Mouse (Mus musculus): Measurements from ENCODE around the gene Snx10. TPM values are rescaled to one million over a fixed set of nuclear protein-coding genes. Genes with fewer than 3 reads are reported as not detected.
A peak's percentile ranks its signal among the peaks of the same experiment; 100 is the strongest.

The Snx10 gene
- polyA plus RNA-seq, 1 experiment from 2014 or later = 66.3 TPM

- Histone ChIP-seq H3K4me3 (ENCODE audit: inconsistent target) (no peak overlapping the region), H3K79me2 (ENCODE audit: inconsistent target) (no peaks in the 10 kb centered on the region), H3K27ac (no peak overlapping the region), H3K36me3 (ENCODE audit: inconsistent target) (no peaks in the 10 kb centered on the region)
- WGBS (ENCODE audit: missing documents) = 80% methylated on average over 1 of the region's 1 CpGs
Measured at GRCm38 (mm10) chr6:51510946-51511345, 12.8 kb upstream of the Snx10 start.

- no peaks in the 10 kb centered on the region for H3K36me3 ChIP-seq (ENCODE audit: inconsistent target)
- no peaks in the 10 kb centered on the region for H3K79me2 ChIP-seq (ENCODE audit: inconsistent target)
- WGBS (ENCODE audit: missing documents) = 88% methylated on average over 3 of the region's 3 CpGs
- no peak overlapping the region for H3K4me3 ChIP-seq (ENCODE audit: inconsistent target)
- no peak overlapping the region for H3K27ac ChIP-seq
Measured at GRCm38 (mm10) chr6:51513745-51514144, 10.0 kb upstream of the Snx10 start.

- H3K27ac ChIP-seq = no peak overlapping the region
- 93% methylated on average over 7 of the region's 7 CpGs for WGBS (ENCODE audit: missing documents)
- H3K79me2 ChIP-seq (ENCODE audit: inconsistent target) = no peaks in the 10 kb centered on the region
- H3K4me3 ChIP-seq (ENCODE audit: inconsistent target) = no peak overlapping the region
- no peaks in the 10 kb centered on the region for H3K36me3 ChIP-seq (ENCODE audit: inconsistent target)
Measured at GRCm38 (mm10) chr6:51514860-51515259, 8.8 kb upstream of the Snx10 start.

- Histone ChIP-seq H3K36me3 (ENCODE audit: inconsistent target) (no peaks in the 10 kb centered on the region), H3K79me2 (ENCODE audit: inconsistent target) (peaks cover 34% of the 10 kb centered on the region), H3K27ac (no peak overlapping the region), H3K4me3 (ENCODE audit: inconsistent target) (peak overlapping the region; percentile 15; the same call in 1 of the 2 replicates)
- 25% methylated on average over 5 of the region's 5 CpGs for WGBS (ENCODE audit: missing documents)
Measured at GRCm38 (mm10) chr6:51523310-51523709, 391 bp upstream of the Snx10 start.

GRCm38 (mm10) chr6:51524321-51524931 is 725 bp downstream of the Snx10 start:
- Histone ChIP-seq H3K27ac (peak overlapping the region; percentile 81), H3K79me2 (ENCODE audit: inconsistent target) (peaks cover 45% of the 10 kb centered on the region), H3K4me3 (ENCODE audit: inconsistent target) (peak overlapping the region; percentile 75), H3K36me3 (ENCODE audit: inconsistent target) (no peaks in the 10 kb centered on the region)
- WGBS (ENCODE audit: missing documents) = 0% methylated on average over 21 of the region's 21 CpGs

GRCm38 (mm10) chr6:51525001-51525400 is 1.3 kb downstream of the Snx10 start:
- no peaks in the 10 kb centered on the region; the same call in 1 of the 2 replicates for H3K36me3 ChIP-seq (ENCODE audit: inconsistent target)
- H3K27ac ChIP-seq = peak overlapping the region; percentile 81
- peaks cover 51% of the 10 kb centered on the region for H3K79me2 ChIP-seq (ENCODE audit: inconsistent target)
- WGBS (ENCODE audit: missing documents) = 2% methylated on average over 5 of the region's 5 CpGs
- H3K4me3 ChIP-seq (ENCODE audit: inconsistent target) = peak overlapping the region; percentile 75

- 65% methylated on average over 7 of the region's 7 CpGs for WGBS (ENCODE audit: missing documents)
- Histone ChIP-seq H3K79me2 (ENCODE audit: inconsistent target) (peaks cover 96% of the 10 kb centered on the region), H3K27ac (no peak overlapping the region), H3K36me3 (ENCODE audit: inconsistent target) (peaks cover 6% of the 10 kb centered on the region), H3K4me3 (ENCODE audit: inconsistent target) (no peak overlapping the region)
Measured at GRCm38 (mm10) chr6:51529457-51529856, 5.8 kb downstream of the Snx10 start.

- 32% methylated on average over 6 of the region's 6 CpGs for WGBS (ENCODE audit: missing documents)
- Histone ChIP-seq H3K27ac (peak overlapping the region; percentile 89), H3K4me3 (ENCODE audit: inconsistent target) (no peak overlapping the region)
Measured at GRCm38 (mm10) chr6:51533467-51534200, 9.9 kb downstream of the Snx10 start.

GRCm38 (mm10) chr6:51535571-51535970 is 11.9 kb downstream of the Snx10 start:
- Histone ChIP-seq H3K79me2 (ENCODE audit: inconsistent target) (peaks cover 98% of the 10 kb centered on the region), H3K4me3 (ENCODE audit: inconsistent target) (no peak overlapping the region), H3K36me3 (ENCODE audit: inconsistent target) (peaks cover 16% of the 10 kb centered on the region), H3K27ac (no peak overlapping the region)
- WGBS (ENCODE audit: missing documents) = 92% methylated on average over 10 of the region's 10 CpGs

More at GRCm38 (mm10) chr6:51533467-51534200, 9.9 kb downstream of the Snx10 start:
- Histone ChIP-seq H3K36me3 (ENCODE audit: inconsistent target) (peaks cover 14% of the 10 kb centered on the region), H3K79me2 (ENCODE audit: inconsistent target) (peaks cover 98% of the 10 kb centered on the region)

- H3K36me3 ChIP-seq (ENCODE audit: inconsistent target) = peaks cover 17% of the 10 kb centered on the region
- 83% methylated on average over 6 of the region's 6 CpGs for WGBS (ENCODE audit: missing documents)
- H3K79me2 ChIP-seq (ENCODE audit: inconsistent target) = peaks cover 86% of the 10 kb centered on the region
- H3K27ac ChIP-seq = no peak overlapping the region
- no peak overlapping the region for H3K4me3 ChIP-seq (ENCODE audit: inconsistent target)
Measured at GRCm38 (mm10) chr6:51540525-51540924, 16.8 kb downstream of the Snx10 start.

- peaks cover 14% of the 10 kb centered on the region for H3K36me3 ChIP-seq (ENCODE audit: inconsistent target)
- H3K27ac ChIP-seq = no peak overlapping the region
- no peak overlapping the region for H3K4me3 ChIP-seq (ENCODE audit: inconsistent target)
- peaks cover 86% of the 10 kb centered on the region for H3K79me2 ChIP-seq (ENCODE audit: inconsistent target)
- WGBS (ENCODE audit: missing documents) = 91% methylated on average over 7 of the region's 7 CpGs
Measured at GRCm38 (mm10) chr6:51541422-51541821, 17.7 kb downstream of the Snx10 start.

GRCm38 (mm10) chr6:51542147-51542546 is 18.4 kb downstream of the Snx10 start:
- H3K79me2 ChIP-seq (ENCODE audit: inconsistent target) = peaks cover 86% of the 10 kb centered on the region
- 87% methylated on average over 4 of the region's 4 CpGs for WGBS (ENCODE audit: missing documents)
- H3K27ac ChIP-seq = no peak overlapping the region
- H3K36me3 ChIP-seq (ENCODE audit: inconsistent target) = peaks cover 9% of the 10 kb centered on the region; the same call in 1 of the 2 replicates
- no peak overlapping the region for H3K4me3 ChIP-seq (ENCODE audit: inconsistent target)

GRCm38 (mm10) chr6:51543639-51544117 is 20.0 kb downstream of the Snx10 start:
- H3K27ac ChIP-seq = peak overlapping the region; percentile 73; the same call in 1 of the 2 replicates
- H3K4me3 ChIP-seq (ENCODE audit: inconsistent target) = no peak overlapping the region
- H3K79me2 ChIP-seq (ENCODE audit: inconsistent target) = peaks cover 88% of the 10 kb centered on the region
- peaks cover 9% of the 10 kb centered on the region; the same call in 1 of the 2 replicates for H3K36me3 ChIP-seq (ENCODE audit: inconsistent target)
- WGBS (ENCODE audit: missing documents) = 96% methylated on average over 6 of the region's 6 CpGs

GRCm38 (mm10) chr6:51544118-51544681 is 20.5 kb downstream of the Snx10 start:
- WGBS (ENCODE audit: missing documents) = 26% methylated on average over 5 of the region's 7 CpGs
- peak overlapping the region; percentile 39 for H3K4me3 ChIP-seq (ENCODE audit: inconsistent target)
- H3K27ac ChIP-seq = peak overlapping the region; percentile 73
- peaks cover 9% of the 10 kb centered on the region; the same call in 1 of the 2 replicates for H3K36me3 ChIP-seq (ENCODE audit: inconsistent target)
- H3K79me2 ChIP-seq (ENCODE audit: inconsistent target) = peaks cover 88% of the 10 kb centered on the region

All from macrophage (primary cell).